Mouse (Mus musculus) adrenal gland, postnatal 25 days (tissue): ENCODE data around the gene Atp5mpl. TPM values are rescaled to one million over a fixed set of nuclear protein-coding genes. Genes with fewer than 3 reads are reported as not detected.

Source experiments
- DNase-seq: peaks from one replicate; pipeline ENCODE4 v3.0.0; 2021; ENCODE audit warnings: mixed read lengths
- long read RNA-seq: library from polyadenylated mRNA; stranded (forward); transcript quantifications from one replicate; pipeline ENCODE4 v2.0.0, GENCODE M21; 2021
- total RNA-seq: library from RNA; stranded (reverse); gene quantifications from 2 replicates; pipeline ENCODE4 v1.2.3, GENCODE M21; 2021

Atp5mpl gene
- total RNA-seq, result 333 and 344 TPM in 2 replicates
- long read RNA-seq, transcript Atp5mpl-201 (4 exons, 366 nt), result major isoform, 93 of 106 reads
- long read RNA-seq, transcript Atp5mpl-205 (2 exons, 440 nt), result minor isoform, 5 of 106 reads
- long read RNA-seq, partial matches to known transcripts, result 5 of 106 reads
- long read RNA-seq, other reads (novel, unspliced or antisense), result 1 of 106 reads

GRCm38 (mm10) chr12:111966683-111967173, at the start of gene Atp5mpl:
Gene Atp5mpl (minus strand): TSS chr12:111966977.
- peak; percentile 99 for DNase-seq

- no peak for DNase-seq
Observed at GRCm38 (mm10) chr12:112016346-112016745, 49.6 kb upstream of the Atp5mpl start.

- no peak for DNase-seq
Observed at GRCm38 (mm10) chr12:112013271-112013801, 46.6 kb upstream of the Atp5mpl start.

GRCm38 (mm10) chr12:112012511-112013270, 45.9 kb upstream of the Atp5mpl start:
- no peak for DNase-seq

- peak; percentile 72 for DNase-seq
Observed at GRCm38 (mm10) chr12:112001223-112001622, 34.4 kb upstream of the Atp5mpl start.

- DNase-seq, result no peak
Observed at GRCm38 (mm10) chr12:111999735-112000134, 33.0 kb upstream of the Atp5mpl start.

- DNase-seq, result no peak
Observed at GRCm38 (mm10) chr12:111995161-111995560, 28.4 kb upstream of the Atp5mpl start.

GRCm38 (mm10) chr12:111992626-111993025, 25.8 kb upstream of the Atp5mpl start:
- no peak for DNase-seq

- peak; percentile 17 for DNase-seq
Observed at GRCm38 (mm10) chr12:111986756-111987155, 20.0 kb upstream of the Atp5mpl start.

GRCm38 (mm10) chr12:111983165-111983564, 16.4 kb upstream of the Atp5mpl start:
- DNase-seq, result no peak

GRCm38 (mm10) chr12:111981831-111982230, 15.1 kb upstream of the Atp5mpl start:
- no peak for DNase-seq

- DNase-seq, result no peak
Observed at GRCm38 (mm10) chr12:111980887-111981367, 14.2 kb upstream of the Atp5mpl start, which contains the start of gene Rd3l. Gene Rd3l (minus strand): TSS chr12:111981317.

GRCm38 (mm10) chr12:111978274-111978673, 11.5 kb upstream of the Atp5mpl start:
- DNase-seq, result no peak

GRCm38 (mm10) chr12:111977138-111977537, 10.4 kb upstream of the Atp5mpl start:
- DNase-seq, result no peak

GRCm38 (mm10) chr12:111974578-111974977, 7.8 kb upstream of the Atp5mpl start:
- no peak for DNase-seq

GRCm38 (mm10) chr12:111972504-111972903, 5.7 kb upstream of the Atp5mpl start:
- no peak for DNase-seq

GRCm38 (mm10) chr12:111971231-111971686, 4.5 kb upstream of the Atp5mpl start, which contains the start of gene Tdrd9:
Gene Tdrd9 (plus strand): TSS chr12:111971559.
- no peak for DNase-seq

GRCm38 (mm10) chr12:111970085-111970484, 3.3 kb upstream of the Atp5mpl start:
- no peak for DNase-seq

- no peak for DNase-seq
Observed at GRCm38 (mm10) chr12:111963339-111963738, 3.4 kb downstream of the Atp5mpl start.

GRCm38 (mm10) chr12:111958101-111958865, 8.5 kb downstream of the Atp5mpl start:
- DNase-seq, result peak; percentile 72

GRCm38 (mm10) chr12:111956173-111956572, 10.6 kb downstream of the Atp5mpl start:
- DNase-seq, result no peak

GRCm38 (mm10) chr12:111951701-111952100, 15.1 kb downstream of the Atp5mpl start:
- DNase-seq, result no peak
